Mouse (Mus musculus): Measurements from ENCODE around the gene 4921536K21Rik. TPM values are rescaled to one million over a fixed set of nuclear protein-coding genes. Genes with fewer than 3 reads are reported as not detected.

Gene 4921536K21Rik
- polyA plus RNA-seq, 1 experiment from 2014 or later: 0.07 TPM

DNA sequence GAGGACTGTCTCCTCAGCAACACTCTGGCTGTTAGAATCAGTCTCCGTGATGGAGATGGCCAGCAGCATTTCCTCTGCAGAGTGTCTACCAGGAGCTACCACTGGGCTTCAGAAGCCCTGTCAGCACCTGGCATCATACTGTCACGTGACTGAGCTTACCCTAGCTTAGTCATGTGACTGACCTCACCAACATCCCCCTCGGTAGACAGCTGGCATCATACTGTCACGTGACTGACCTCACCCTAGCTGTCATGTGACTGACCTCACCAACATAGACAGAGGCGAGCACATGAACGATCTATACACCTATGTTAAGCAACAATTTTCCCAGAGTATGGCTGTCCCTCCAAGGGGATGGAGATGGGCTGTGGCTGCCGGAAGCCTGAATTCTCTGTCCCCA is 16.2 kb downstream of the 4921536K21Rik start:
- Histone ChIP-seq H3K36me3 (ENCODE audit: control insufficient read depth, insufficient read depth, low read length) (no peaks in the 10 kb centered on the region), H3K4me2 (ENCODE audit: low read length) (no peak overlapping the region), H3K4me3 (ENCODE audit: low read depth, low read length) (no peak overlapping the region), H3K27ac (ENCODE audit: low read depth) (no peak overlapping the region), H3K27me3 (replicated peaks; ENCODE audit: control insufficient read depth, insufficient read depth, low read length) (no peaks in the 10 kb centered on the region), H3K9ac (ENCODE audit: low read length) (no peak overlapping the region), H3K4me1 (replicated peaks; ENCODE audit: control insufficient read depth, insufficient read depth, low read length) (no peaks in the 10 kb centered on the region), H3K9me3 (ENCODE audit: control insufficient read depth, low read length) (no peaks in the 10 kb centered on the region)
- WGBS: 75% methylated on average over 7 of the region's 7 CpGs
- ATAC-seq (replicated peaks; ENCODE audit: low FRiP score, low TSS enrichment, low read depth) (no peak), DNase-seq (ENCODE audit: low spot score) (no peak)

GRCm38 (mm10) chr11:3876419-3876818 is 18.5 kb downstream of the 4921536K21Rik start:
- 84% methylated on average over 6 of the region's 6 CpGs for WGBS
- no peak for DNase-seq (ENCODE audit: low spot score)

DNA sequence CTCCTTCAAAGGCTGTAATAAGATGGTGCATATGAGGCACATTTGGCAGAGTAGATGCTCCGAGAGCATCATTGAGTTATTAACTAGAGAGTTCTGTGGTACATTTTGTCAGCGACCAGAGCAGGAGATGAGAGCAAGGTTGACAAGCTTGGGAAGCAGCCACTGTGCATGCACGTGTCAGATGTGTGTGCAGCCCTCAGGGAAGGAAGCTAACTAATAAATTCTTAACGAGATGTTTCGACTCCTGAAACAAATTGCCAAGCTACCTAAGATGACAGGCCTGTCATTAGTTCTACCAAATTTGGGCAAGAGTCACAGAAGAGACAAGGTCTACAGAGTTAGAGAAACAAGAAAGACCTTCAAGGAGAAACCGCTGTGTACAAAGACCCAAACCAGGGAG is 30.6 kb downstream of the 4921536K21Rik start:
- H3K4me3 ChIP-seq (ENCODE audit: low read depth, low read length): peak overlapping the region; percentile 34
- ATAC-seq (replicated peaks; ENCODE audit: low FRiP score, low TSS enrichment, low read depth): no peak
- no peak overlapping the region for H3K9ac ChIP-seq (ENCODE audit: low read length)
- no peaks in the 10 kb centered on the region for H3K9me3 ChIP-seq (ENCODE audit: control insufficient read depth, low read length)
- H3K27ac ChIP-seq (ENCODE audit: low read depth): no peak overlapping the region
- 37% methylated on average over 6 of the region's 6 CpGs for WGBS
- H3K27me3 ChIP-seq (replicated peaks; ENCODE audit: control insufficient read depth, insufficient read depth, low read length): peaks cover 12% of the 10 kb centered on the region
- no peaks in the 10 kb centered on the region for H3K36me3 ChIP-seq (ENCODE audit: control insufficient read depth, insufficient read depth, low read length)
- no peak for DNase-seq (ENCODE audit: low spot score)
- peak overlapping the region; percentile 86 for H3K4me2 ChIP-seq (ENCODE audit: low read length)
- H3K4me1 ChIP-seq (replicated peaks; ENCODE audit: control insufficient read depth, insufficient read depth, low read length): 0 out of 2 replicates have a peak, but pooled peaks cover 4% of the 10 kb centered on the region

More at GRCm38 (mm10) chr11:3876419-3876818, 18.5 kb downstream of the 4921536K21Rik start:
- Histone ChIP-seq H3K36me3 (ENCODE audit: control insufficient read depth, insufficient read depth, low read length) (no peaks in the 10 kb centered on the region), H3K9ac (ENCODE audit: low read length) (no peak overlapping the region), H3K4me1 (replicated peaks; ENCODE audit: control insufficient read depth, insufficient read depth, low read length) (no peaks in the 10 kb centered on the region), H3K4me2 (ENCODE audit: low read length) (no peak overlapping the region), H3K9me3 (ENCODE audit: control insufficient read depth, low read length) (no peaks in the 10 kb centered on the region), H3K27ac (ENCODE audit: low read depth) (no peak overlapping the region), H3K4me3 (ENCODE audit: low read depth, low read length) (no peak overlapping the region), H3K27me3 (replicated peaks; ENCODE audit: control insufficient read depth, insufficient read depth, low read length) (no peaks in the 10 kb centered on the region)
- no peak for ATAC-seq (replicated peaks; ENCODE audit: low FRiP score, low TSS enrichment, low read depth)

GRCm38 (mm10) chr11:3863454-3864112 is 31.3 kb downstream of the 4921536K21Rik start, which contains the start of gene Osbp2:
TSS of gene Osbp2 (minus strand) at chr11:3863903.
- DNase-seq (ENCODE audit: low spot score): peak; percentile 92
- peaks cover 12% of the 10 kb centered on the region for H3K27me3 ChIP-seq (replicated peaks; ENCODE audit: control insufficient read depth, insufficient read depth, low read length)
- 0 out of 2 replicates have a peak, but pooled peaks cover 4% of the 10 kb centered on the region for H3K4me1 ChIP-seq (replicated peaks; ENCODE audit: control insufficient read depth, insufficient read depth, low read length)
- peak; percentile 93 for ATAC-seq (replicated peaks; ENCODE audit: low FRiP score, low TSS enrichment, low read depth)
- peak within 1 kb of the TSS; percentile 34 for H3K4me3 ChIP-seq (ENCODE audit: low read depth, low read length)
- peak within 1 kb of the TSS; percentile 29; the same call in 1 of the 2 replicates for H3K9ac ChIP-seq (ENCODE audit: low read length)
- 5% methylated on average over 51 of the region's 58 CpGs for WGBS
- H3K9me3 ChIP-seq (ENCODE audit: control insufficient read depth, low read length): no peaks in the 10 kb centered on the region
- H3K27ac ChIP-seq (ENCODE audit: low read depth): no peak within 1 kb of the TSS
- H3K4me2 ChIP-seq (ENCODE audit: low read length): peak within 1 kb of the TSS; percentile 86
- no peaks in the 10 kb centered on the region for H3K36me3 ChIP-seq (ENCODE audit: control insufficient read depth, insufficient read depth, low read length)

- peak overlapping the region; percentile 34; the same call in 1 of the 2 replicates for H3K4me3 ChIP-seq (ENCODE audit: low read depth, low read length)
- H3K9ac ChIP-seq (ENCODE audit: low read length): peak overlapping the region; percentile 29; the same call in 1 of the 2 replicates
- peak; percentile 52 for DNase-seq (ENCODE audit: low spot score)
- H3K4me1 ChIP-seq (replicated peaks; ENCODE audit: control insufficient read depth, insufficient read depth, low read length): 0 out of 2 replicates have a peak, but pooled peaks cover 4% of the 10 kb centered on the region
- 76% methylated on average over 19 of the region's 19 CpGs for WGBS
- no peaks in the 10 kb centered on the region for H3K36me3 ChIP-seq (ENCODE audit: control insufficient read depth, insufficient read depth, low read length)
- H3K9me3 ChIP-seq (ENCODE audit: control insufficient read depth, low read length): no peaks in the 10 kb centered on the region
- peaks cover 12% of the 10 kb centered on the region for H3K27me3 ChIP-seq (replicated peaks; ENCODE audit: control insufficient read depth, insufficient read depth, low read length)
- no peak for ATAC-seq (replicated peaks; ENCODE audit: low FRiP score, low TSS enrichment, low read depth)
- H3K4me2 ChIP-seq (ENCODE audit: low read length): peak overlapping the region; percentile 86
- no peak overlapping the region for H3K27ac ChIP-seq (ENCODE audit: low read depth)
Measured at GRCm38 (mm10) chr11:3862661-3863453, 32.0 kb downstream of the 4921536K21Rik start.

GRCm38 (mm10) chr11:3860361-3860760 is 34.5 kb downstream of the 4921536K21Rik start:
- 68% methylated on average over 4 of the region's 4 CpGs for WGBS
- no peaks in the 10 kb centered on the region for H3K36me3 ChIP-seq (ENCODE audit: control insufficient read depth, insufficient read depth, low read length)
- H3K4me1 ChIP-seq (replicated peaks; ENCODE audit: control insufficient read depth, insufficient read depth, low read length): 0 out of 2 replicates have a peak, but pooled peaks cover 4% of the 10 kb centered on the region
- H3K27ac ChIP-seq (ENCODE audit: low read depth): no peak overlapping the region
- H3K4me2 ChIP-seq (ENCODE audit: low read length): no peak overlapping the region
- ATAC-seq (replicated peaks; ENCODE audit: low FRiP score, low TSS enrichment, low read depth): no peak
- no peak overlapping the region for H3K9ac ChIP-seq (ENCODE audit: low read length)
- peaks cover 12% of the 10 kb centered on the region for H3K27me3 ChIP-seq (replicated peaks; ENCODE audit: control insufficient read depth, insufficient read depth, low read length)
- H3K9me3 ChIP-seq (ENCODE audit: control insufficient read depth, low read length): no peaks in the 10 kb centered on the region
- H3K4me3 ChIP-seq (ENCODE audit: low read depth, low read length): no peak overlapping the region
- no peak for DNase-seq (ENCODE audit: low spot score)

GRCm38 (mm10) chr11:3859778-3860177 is 35.1 kb downstream of the 4921536K21Rik start:
- whole genome bisulfite sequencing: 94% methylated on average over 4 of the region's 4 CpGs
- Histone ChIP-seq H3K4me1 (replicated peaks; ENCODE audit: control insufficient read depth, insufficient read depth, low read length) (0 out of 2 replicates have a peak, but pooled peaks cover 4% of the 10 kb centered on the region), H3K36me3 (ENCODE audit: control insufficient read depth, insufficient read depth, low read length) (no peaks in the 10 kb centered on the region), H3K27ac (ENCODE audit: low read depth) (no peak overlapping the region), H3K9ac (ENCODE audit: low read length) (no peak overlapping the region), H3K9me3 (ENCODE audit: control insufficient read depth, low read length) (no peaks in the 10 kb centered on the region), H3K4me2 (ENCODE audit: low read length) (no peak overlapping the region), H3K27me3 (replicated peaks; ENCODE audit: control insufficient read depth, insufficient read depth, low read length) (peaks cover 12% of the 10 kb centered on the region), H3K4me3 (ENCODE audit: low read depth, low read length) (no peak overlapping the region)
- no peak for ATAC-seq (replicated peaks; ENCODE audit: low FRiP score, low TSS enrichment, low read depth)
- DNase-seq (ENCODE audit: low spot score): no peak

DNA sequence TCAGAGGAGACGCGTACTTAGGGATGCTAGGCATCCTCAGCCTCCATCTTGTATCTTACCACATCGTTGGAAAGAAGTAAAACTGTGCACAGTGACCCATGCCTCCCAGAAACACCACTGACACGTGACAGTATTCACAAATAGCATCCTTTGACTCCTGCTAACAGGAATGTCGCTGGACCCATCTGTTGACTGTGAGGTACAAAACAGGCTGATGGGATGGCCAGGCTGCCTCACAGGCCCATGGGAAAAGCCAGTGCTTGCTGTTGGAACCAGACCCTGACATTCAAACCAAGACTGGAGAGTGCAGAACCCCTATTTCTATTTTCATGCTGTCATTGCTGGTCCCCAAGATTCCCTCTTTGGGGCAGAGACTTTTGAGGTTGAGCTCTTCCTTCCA is 37.0 kb downstream of the 4921536K21Rik start:
- Histone ChIP-seq H3K27ac (ENCODE audit: low read depth) (no peak overlapping the region), H3K9me3 (ENCODE audit: control insufficient read depth, low read length) (no peaks in the 10 kb centered on the region), H3K36me3 (ENCODE audit: control insufficient read depth, insufficient read depth, low read length) (no peaks in the 10 kb centered on the region), H3K4me2 (ENCODE audit: low read length) (no peak overlapping the region), H3K4me3 (ENCODE audit: low read depth, low read length) (no peak overlapping the region), H3K4me1 (replicated peaks; ENCODE audit: control insufficient read depth, insufficient read depth, low read length) (no peaks in the 10 kb centered on the region), H3K9ac (ENCODE audit: low read length) (no peak overlapping the region), H3K27me3 (replicated peaks; ENCODE audit: control insufficient read depth, insufficient read depth, low read length) (peaks cover 8% of the 10 kb centered on the region)
- no peak for ATAC-seq (replicated peaks; ENCODE audit: low FRiP score, low TSS enrichment, low read depth)
- no peak for DNase-seq (ENCODE audit: low spot score)
- 77% methylated on average over 5 of the region's 5 CpGs for WGBS
